Mouse (Mus musculus) embryonic stem cell, embryonic (primary cell): ENCODE data around the gene Atp7a.

ENCODE experiments used
- CTCF ChIA-PET, 4 experiments: fragments of 300-600 bp in 2 of 4; fragments of 350-600 bp in 2 of 4; sonication (Branson Sonifier 250); formaldehyde crosslinking; loops; one replicate each; lab custom pipeline; 2022; ENCODE audit warnings: inconsistent platforms in 2 of 4; lab: Charles Lee
- POLR2A ChIA-PET, 4 experiments: fragments of 300-600 bp in 2 of 4; fragments of 350-600 bp in 2 of 4; sonication (Branson Sonifier 250); formaldehyde crosslinking; loops; one replicate each; lab custom pipeline; 2022; ENCODE audit warnings: antibody characterized with exemption in 4 of 4, inconsistent platforms in 1 of 4; lab: Charles Lee

Gene Atp7a

GRCm38 (mm10) chrX:106135916-106136575 is 109.0 kb downstream of the Atp7a start:
- ChIA-PET CTCF (no interaction called here), POLR2A (interaction anchor here in 1 of 4 experiments (0.6 to 1.1 kb wide), 2 partner anchors 125 to 341 kb away, joined by 3 read pairs; no protein-coding TSS in a partner anchor)

- POLR2A ChIA-PET, result no interaction called here
- CTCF ChIA-PET, result interaction anchor here in 1 of 4 experiments (0.6 kb wide), 1 partner anchor 113 kb away, joined by 4 read pairs; no protein-coding TSS in a partner anchor
Observed at GRCm38 (mm10) chrX:106139309-106140070, 112.4 kb downstream of the Atp7a start.

GRCm38 (mm10) chrX:106142936-106143335 is 115.9 kb downstream of the Atp7a start, which contains the start of gene Tlr13:
Gene Tlr13 (plus strand): TSS chrX:106143204.
- POLR2A ChIA-PET, result interaction anchor here in 2 of 4 experiments (0.6 to 0.7 kb wide), 2 partner anchors 59 to 1171 kb away, joined by 4 to 5 read pairs; no protein-coding TSS in a partner anchor
- CTCF ChIA-PET, result no interaction called here

- ChIA-PET CTCF (no interaction called here), POLR2A (interaction anchor here in 1 of 4 experiments (0.9 kb wide), 1 partner anchor 121 kb away, joined by 3 read pairs; the partner anchor contains the start of gene Atp7a)
Observed at GRCm38 (mm10) chrX:106148185-106148584, 121.1 kb downstream of the Atp7a start.

- CTCF ChIA-PET, result no interaction called here
- POLR2A ChIA-PET, result interaction anchor here in 1 of 4 experiments (0.9 kb wide), 1 partner anchor 77 kb away, joined by 5 read pairs; no protein-coding TSS in a partner anchor
Observed at GRCm38 (mm10) chrX:106149460-106149859, 122.4 kb downstream of the Atp7a start.

- ChIA-PET CTCF (no interaction called here), POLR2A (no interaction called here)
Observed at GRCm38 (mm10) chrX:106154180-106154586, 127.1 kb downstream of the Atp7a start.

GRCm38 (mm10) chrX:106155892-106156291 is 128.8 kb downstream of the Atp7a start:
- POLR2A ChIA-PET, result interaction anchor here in 1 of 4 experiments (0.5 kb wide), 1 partner anchor 192 kb away, joined by 3 read pairs; no protein-coding TSS in a partner anchor
- CTCF ChIA-PET, result interaction anchor here in 1 of 4 experiments (1.2 kb wide), 1 partner anchor 14 kb away, joined by 3 read pairs; no protein-coding TSS in a partner anchor

- POLR2A ChIA-PET, result interaction anchor here in 3 of 4 experiments (0.6 to 3.2 kb wide), 3 partner anchors 24 to 137 kb away, joined by 3 to 17 read pairs (median 7); partner anchors contain the start of gene Atp7a (in 2 of the 3)
- CTCF ChIA-PET, result interaction anchor here in 2 of 4 experiments (1.2 to 2.1 kb wide), 2 partner anchors 137 kb away, joined by 3 to 17 read pairs; partner anchors contain the start of gene Atp7a (in 2 of the 2)
Observed at GRCm38 (mm10) chrX:106163995-106164394, 136.9 kb downstream of the Atp7a start.

GRCm38 (mm10) chrX:106164555-106164954 is 137.5 kb downstream of the Atp7a start:
- ChIA-PET POLR2A (interaction anchor here in 2 of 4 experiments (1.0 to 3.2 kb wide), 3 partner anchors 12 to 138 kb away, joined by 3 to 17 read pairs (median 7); partner anchors contain the start of gene Atp7a (in 2 of the 2)), CTCF (interaction anchor here (0.6 to 2.1 kb wide), 5 partner anchors 34 to 303 kb away, joined by 3 to 17 read pairs (median 5); partner anchors contain the start of gene Atp7a (in 3 of the 4))

- ChIA-PET POLR2A (interaction anchor here in 1 of 4 experiments (1.0 to 3.2 kb wide), 2 partner anchors 11 to 138 kb away, joined by 3 to 17 read pairs; partner anchors contain the start of gene Atp7a), CTCF (interaction anchor here (0.6 to 2.1 kb wide), 5 partner anchors 34 to 304 kb away, joined by 3 to 17 read pairs (median 5); partner anchors contain the start of gene Atp7a (in 3 of the 4))
Observed at GRCm38 (mm10) chrX:106165089-106165488, 138.0 kb downstream of the Atp7a start.

- CTCF ChIA-PET, result interaction anchor here (0.6 to 1.6 kb wide), 6 partner anchors 15 to 159 kb away, joined by 3 to 10 read pairs (median 4); partner anchors contain the start of genes Atp7a (in 3 of the 4) and Magt1 (in 1 of the 4)
- POLR2A ChIA-PET, result interaction anchor here in 3 of 4 experiments (0.6 to 1.6 kb wide), 8 partner anchors 16 to 628 kb away, joined by 3 to 9 read pairs (median 4); partner anchors contain the start of genes Atp7a (in 3 of the 3) and Pgk1 (in 1 of the 3)
Observed at GRCm38 (mm10) chrX:106171106-106171852, 144.2 kb downstream of the Atp7a start.

- CTCF ChIA-PET, result interaction anchor here in 2 of 4 experiments (0.6 to 0.7 kb wide), 3 partner anchors 145 to 164 kb away, joined by 3 to 4 read pairs (median 3); partner anchors contain the start of genes Atp7a (in 1 of the 2) and Magt1 (in 1 of the 2)
- POLR2A ChIA-PET, result interaction anchor here in 1 of 4 experiments (0.7 kb wide), 1 partner anchor 156 kb away, joined by 3 read pairs; no protein-coding TSS in a partner anchor
Observed at GRCm38 (mm10) chrX:106171853-106172154, 144.7 kb downstream of the Atp7a start.
